Mouse (Mus musculus) hindbrain, postnatal 0 days (tissue): ENCODE data around the gene Dedd. TPM values are rescaled to one million over a fixed set of nuclear protein-coding genes. Genes with fewer than 3 reads are reported as not detected.
A peak's percentile ranks its signal among the peaks of the same experiment; 100 is the strongest.

Experiments used
- ATAC-seq: fragments of 200-750 bp; cut with Nextera tagmentation; 2 replicates; pipeline ENCODE4 v1.8.0; 2017; ENCODE audit warnings: mild to moderate bottlenecking, moderate TSS enrichment, moderate library complexity
- DNase-seq: peaks from one replicate; pipeline ENCODE4 v3.0.0-alpha.2; 2015; ENCODE audit warnings: low spot score
- H3K27ac ChIP-seq: fragments of 300-500 bp; sonication (generic); 2 replicates; pipeline ENCODE4 v1.5.1; 2014; ENCODE audit warnings: mild to moderate bottlenecking
- H3K27me3 ChIP-seq: fragments of 300-500 bp; sonication (generic); 2 replicates; pipeline ENCODE4 v1.6.1; 2014; ENCODE audit warnings: low read length, mixed read lengths; ENCODE audit not compliant: insufficient read depth
- H3K36me3 ChIP-seq: fragments of 300-500 bp; sonication (generic); 2 replicates; pipeline ENCODE4 v1.6.1; 2014; ENCODE audit warnings: low read length, mixed read lengths; ENCODE audit not compliant: insufficient read depth
- H3K4me1 ChIP-seq: fragments of 300-500 bp; sonication (generic); 2 replicates; pipeline ENCODE4 v1.6.1; 2014; ENCODE audit warnings: antibody characterized with exemption, low read length, mixed read lengths; ENCODE audit not compliant: insufficient read depth
- H3K4me2 ChIP-seq: fragments of 300-500 bp; sonication (generic); 2 replicates; pipeline ENCODE4 v1.6.1; 2014; ENCODE audit warnings: low read depth, mild to moderate bottlenecking, low read length, moderate library complexity, mixed read lengths
- H3K4me3 ChIP-seq: fragments of 300-500 bp; sonication (generic); 2 replicates; pipeline ENCODE4 v1.5.1; 2014; ENCODE audit warnings: low read length
- H3K9ac ChIP-seq: fragments of 300-500 bp; sonication (generic); replicated peaks from 2 replicates; pipeline ENCODE4 v1.6.1; 2014; ENCODE audit warnings: mild to moderate bottlenecking, low read length, moderate library complexity, mixed read lengths
- H3K9me3 ChIP-seq: fragments of 300-500 bp; sonication (generic); 2 replicates; pipeline ENCODE4 v1.6.1; 2016; ENCODE audit warnings: low read length, mixed read lengths
- CTCF ChIP-seq: IDR thresholded peaks from 2 replicates; pipeline ENCODE4 v1.5.1; 2016; ENCODE audit warnings: antibody characterized with exemption, control low read depth, low read depth
- WGBS: fragments of 180-500 bp; shearing (Covaris S2); extraction: QIAGEN DNeasy Blood & Tissue Kit; methylation state at CpG from one replicate; pipeline ENCODE4 v1.1.7; 2014; 5-methylcytosine and 5-hydroxymethylcytosine counted together
- polyA plus RNA-seq: library from polyadenylated mRNA; unstranded; fragments of >200 nt; fragmentation: Nextera tagmentation; extraction: Ambion mirVana; gene quantifications from 2 replicates; pipeline ENCODE4 v1.2.1, GENCODE M21; 2015
- total RNA-seq: library from RNA; depleted of rRNA; stranded (reverse); fragments of >200 nt; gene quantifications from 2 replicates; pipeline ENCODE4 v1.2.3, GENCODE M21; 2014

The Dedd gene
- total and polyA plus RNA-seq, 2 experiments from 2014 or later: 30.2 to 39.9 TPM

- WGBS: 71% methylated on average over 4 of the region's 4 CpGs
- peak; percentile 84 for TF ChIP-seq CTCF
- DNase-seq (peak; percentile 75), ATAC-seq (no peak)
- Histone ChIP-seq H3K36me3 (peaks cover 5% of the 10 kb centered on the region; the same call in 1 of the 2 replicates), H3K9ac (no peak overlapping the region), H3K4me3 (no peak overlapping the region), H3K4me1 (no peaks in the 10 kb centered on the region), H3K27ac (no peak overlapping the region), H3K9me3 (no peaks in the 10 kb centered on the region), H3K4me2 (no peak overlapping the region), H3K27me3 (no peaks in the 10 kb centered on the region)
Measured at GRCm38 (mm10) chr1:171358421-171358820, 29.5 kb downstream of the Dedd start.

GRCm38 (mm10) chr1:171360253-171360652, 31.3 kb downstream of the Dedd start:
- H3K4me1 ChIP-seq: no peaks in the 10 kb centered on the region
- H3K4me2 ChIP-seq: peak overlapping the region; percentile 86
- H3K36me3 ChIP-seq: peaks cover 5% of the 10 kb centered on the region; the same call in 1 of the 2 replicates
- H3K27ac ChIP-seq: peak overlapping the region; percentile 77
- DNase-seq: no peak
- no peaks in the 10 kb centered on the region for H3K9me3 ChIP-seq
- ATAC-seq: no peak; the same call in 1 of the 2 replicates
- H3K9ac ChIP-seq: peak overlapping the region; percentile 64
- 8% methylated on average over 26 of the region's 26 CpGs for WGBS
- H3K4me3 ChIP-seq: peak overlapping the region; percentile 55
- H3K27me3 ChIP-seq: no peaks in the 10 kb centered on the region
- no peak for TF ChIP-seq CTCF

- TF ChIP-seq CTCF: no peak
- 2% methylated on average over 21 of the region's 21 CpGs for WGBS
- peak within 1 kb of the TSS; percentile 86 for H3K4me2 ChIP-seq
- DNase-seq (peak; percentile 98), ATAC-seq (peak; percentile 97)
- peak within 1 kb of the TSS; percentile 80 for H3K27ac ChIP-seq
- H3K4me1 ChIP-seq: no peaks in the 10 kb centered on the region
- H3K4me3 ChIP-seq: peak within 1 kb of the TSS; percentile 55
- peaks cover 5% of the 10 kb centered on the region; the same call in 1 of the 2 replicates for H3K36me3 ChIP-seq
- H3K9ac ChIP-seq: peak within 1 kb of the TSS; percentile 64
- H3K27me3 ChIP-seq: no peaks in the 10 kb centered on the region
- H3K9me3 ChIP-seq: no peaks in the 10 kb centered on the region
Measured at GRCm38 (mm10) chr1:171360656-171361055, 31.7 kb downstream of the Dedd start, which contains the start of gene Klhdc9. TSS of gene Klhdc9 (minus strand) at chr1:171360798.

- Histone ChIP-seq H3K27me3 (no peaks in the 10 kb centered on the region), H3K9ac (peak overlapping the region; percentile 64), H3K4me3 (peak overlapping the region; percentile 55), H3K9me3 (no peaks in the 10 kb centered on the region), H3K4me1 (no peaks in the 10 kb centered on the region), H3K27ac (peak overlapping the region; percentile 80), H3K36me3 (peaks cover 3% of the 10 kb centered on the region; the same call in 1 of the 2 replicates), H3K4me2 (peak overlapping the region; percentile 86)
- WGBS: 31% methylated on average over 16 of the region's 16 CpGs
- TF ChIP-seq CTCF: peak; percentile 90
- peak; percentile 88 for DNase-seq
- peak; percentile 59; the same call in 1 of the 2 replicates for ATAC-seq
Measured at GRCm38 (mm10) chr1:171361106-171362103, 32.5 kb downstream of the Dedd start.

GRCm38 (mm10) chr1:171365934-171366333, 37.0 kb downstream of the Dedd start:
- no peak overlapping the region for H3K27ac ChIP-seq
- 55% methylated on average over 7 of the region's 7 CpGs for WGBS
- H3K27me3 ChIP-seq: no peaks in the 10 kb centered on the region
- H3K4me2 ChIP-seq: no peak overlapping the region
- no peaks in the 10 kb centered on the region for H3K9me3 ChIP-seq
- ATAC-seq (no peak), DNase-seq (no peak)
- no peak overlapping the region for H3K4me3 ChIP-seq
- H3K4me1 ChIP-seq: no peaks in the 10 kb centered on the region
- H3K9ac ChIP-seq: no peak overlapping the region
- no peak for TF ChIP-seq CTCF
- no peaks in the 10 kb centered on the region for H3K36me3 ChIP-seq

GRCm38 (mm10) chr1:171369845-171370556, 41.1 kb downstream of the Dedd start, which contains the start of gene Nectin4:
TSS of gene Nectin4 (plus strand) at chr1:171370099.
- Histone ChIP-seq H3K36me3 (no peaks in the 10 kb centered on the region), H3K27ac (no peak within 1 kb of the TSS), H3K27me3 (no peaks in the 10 kb centered on the region), H3K4me2 (no peak within 1 kb of the TSS), H3K9me3 (no peaks in the 10 kb centered on the region), H3K4me1 (no peaks in the 10 kb centered on the region), H3K4me3 (no peak within 1 kb of the TSS), H3K9ac (no peak within 1 kb of the TSS)
- TF ChIP-seq CTCF: no peak
- no peak for ATAC-seq
- DNase-seq: no peak
- 46% methylated on average over 19 of the region's 20 CpGs for WGBS
